Mouse (Mus musculus): ENCODE data around the gene 4931406C07Rik.

The 4931406C07Rik gene

DNA sequence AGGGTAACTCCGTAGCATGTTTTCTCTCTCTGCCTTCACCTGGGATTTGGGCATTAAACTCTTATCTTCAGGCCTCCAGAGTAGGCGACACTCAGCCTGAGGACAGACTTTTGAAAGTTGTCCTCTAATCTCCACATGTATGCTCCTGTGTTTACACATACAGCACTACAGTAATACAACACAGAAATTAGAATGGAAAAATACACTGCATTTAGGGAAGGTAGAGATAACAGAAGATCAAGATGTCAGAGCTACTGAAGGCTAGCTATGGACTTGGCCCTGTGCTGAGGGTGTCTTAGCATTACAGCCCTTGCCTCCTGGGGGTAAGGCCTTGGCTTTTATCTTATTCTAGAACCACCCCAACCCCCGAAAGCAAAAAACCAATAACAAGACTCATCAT, 17.8 kb downstream of the 4931406C07Rik start:
- no peak for DNase-seq (ENCODE audit: low spot score in 2 of 2)

DNA sequence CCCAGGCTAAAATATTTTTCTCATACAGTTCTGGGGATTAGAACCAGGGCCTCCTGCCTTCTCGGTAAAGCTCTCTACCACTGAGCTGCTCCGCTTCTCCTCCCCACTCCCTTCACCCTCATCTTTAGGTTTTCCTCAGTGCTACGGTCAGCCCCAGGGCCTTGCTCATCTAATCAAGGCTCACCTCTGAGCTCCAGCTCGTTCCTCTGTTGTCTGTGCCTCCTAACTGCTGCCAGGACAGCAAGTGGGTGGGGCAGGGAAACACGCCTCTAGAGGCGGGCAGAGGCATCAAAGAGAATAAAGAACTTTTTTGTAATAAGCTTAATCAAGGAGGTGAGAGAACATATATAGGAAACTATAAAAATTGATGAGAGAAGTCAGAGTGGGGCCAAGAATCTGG, 18.4 kb downstream of the 4931406C07Rik start:
- DNase-seq (ENCODE audit: low spot score in 2 of 2), result no peak

DNA sequence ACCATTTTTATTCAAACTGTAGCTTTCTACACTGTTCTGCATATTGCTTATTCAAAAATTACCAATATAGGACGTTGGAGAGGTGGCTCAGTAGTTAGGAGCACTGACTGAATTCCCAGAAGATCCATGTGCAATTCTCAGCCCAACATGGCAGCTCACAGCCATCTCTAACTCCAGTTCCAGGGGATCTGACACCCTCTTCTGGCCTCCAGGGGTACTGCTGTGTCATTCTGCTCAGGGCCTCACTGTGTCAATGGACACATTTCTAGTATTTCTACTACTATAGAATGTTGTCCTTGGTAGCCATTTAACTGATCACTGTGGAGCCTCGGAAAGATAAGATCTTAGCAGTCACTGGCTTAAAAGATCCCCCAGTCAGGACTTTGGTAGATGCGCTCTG, 20.8 kb downstream of the 4931406C07Rik start:
- no peak for DNase-seq (ENCODE audit: low spot score in 2 of 2)

DNA sequence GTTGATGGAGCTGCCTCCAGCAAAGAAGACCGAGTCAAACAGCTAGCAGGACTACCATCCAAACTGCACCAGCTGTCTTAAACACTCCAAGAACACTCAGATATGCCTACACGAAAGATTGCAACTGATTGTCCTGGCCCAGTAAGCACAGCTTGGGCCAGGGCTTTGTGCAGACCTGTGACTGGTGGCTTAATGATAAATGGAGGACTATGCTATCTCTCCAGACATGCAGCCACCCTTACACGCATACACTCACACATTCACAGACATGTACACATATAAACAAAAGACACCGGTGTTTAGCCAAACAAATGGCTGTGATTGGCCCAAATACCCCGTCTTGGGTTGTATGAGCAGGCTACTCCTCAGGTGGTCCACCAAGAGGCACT, 25.8 kb downstream of the 4931406C07Rik start:
- DNase-seq (ENCODE audit: low spot score in 2 of 2), result no peak

DNA sequence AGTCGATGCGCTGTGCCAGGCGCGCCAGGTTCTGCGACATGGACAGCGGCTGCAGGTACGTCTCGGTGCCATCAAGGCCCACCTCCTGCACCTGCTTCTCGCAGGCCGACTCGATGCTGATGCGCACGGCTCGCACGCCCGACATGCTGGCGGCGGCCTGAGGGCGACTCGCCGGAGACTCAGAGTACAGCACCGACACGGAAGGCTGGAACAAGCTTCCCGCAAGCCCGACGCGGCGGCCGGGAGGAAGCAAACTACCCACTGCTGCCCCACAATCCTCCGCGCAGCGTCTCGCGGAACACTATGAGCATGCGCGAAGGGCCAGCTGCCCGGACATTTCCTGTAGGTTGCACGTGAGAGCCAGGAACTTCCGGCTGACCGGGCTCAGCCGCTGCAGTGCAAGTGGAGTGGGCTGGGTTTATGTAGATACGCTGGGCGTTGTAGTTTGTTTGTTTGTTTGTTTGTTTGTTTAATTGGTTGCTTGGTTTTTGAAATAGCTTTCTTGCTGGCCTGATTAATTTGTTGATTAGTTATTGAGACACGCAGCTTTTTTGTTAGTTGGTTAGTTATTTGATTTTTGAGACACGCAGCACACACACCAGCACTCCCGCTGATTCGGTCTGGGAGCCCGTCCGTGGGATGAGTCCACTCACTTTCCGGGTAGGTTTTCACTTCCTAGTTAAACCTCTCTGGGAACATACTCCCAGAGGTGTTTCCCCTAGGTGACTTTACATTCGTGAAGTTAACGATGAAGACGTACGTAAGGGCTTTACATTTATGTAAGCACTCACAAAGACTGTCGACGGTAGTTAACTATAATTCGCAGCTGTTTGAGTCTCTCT, 26.4 kb downstream of the 4931406C07Rik start, which contains the start of gene Med17:
Med17 (minus strand) TSS at position 283 of the 842 bp plus-strand sequence.
- DNase-seq (ENCODE audit: low spot score in 2 of 2), result peak; percentile 82 to 91

DNA sequence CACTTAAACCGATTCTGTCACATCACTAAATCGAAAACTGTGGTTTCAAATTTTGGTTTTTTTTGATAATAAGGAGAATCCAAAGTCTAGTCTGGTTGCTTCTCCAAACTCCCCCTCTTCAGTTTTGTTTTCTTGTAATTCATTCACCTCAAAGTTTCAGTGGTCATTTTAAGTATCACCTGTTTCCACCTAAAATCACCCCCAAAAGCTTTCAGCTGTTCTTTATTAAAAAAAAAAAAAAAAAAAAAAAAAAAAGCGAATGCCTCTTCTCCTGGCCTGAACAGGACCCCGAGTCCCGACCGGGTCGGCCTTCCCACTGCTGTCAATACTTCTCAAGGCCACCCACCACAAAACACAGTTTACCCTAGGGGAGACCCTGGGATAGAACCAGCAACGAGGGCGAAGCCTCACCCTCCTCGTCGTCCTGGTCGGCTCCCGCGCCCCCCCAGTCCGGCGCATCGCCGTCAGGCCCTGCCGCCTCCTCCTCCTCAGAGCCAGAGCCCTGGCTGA, 27.1 kb downstream of the 4931406C07Rik start:
- DNase-seq (ENCODE audit: low spot score in 2 of 2), result no peak

DNA sequence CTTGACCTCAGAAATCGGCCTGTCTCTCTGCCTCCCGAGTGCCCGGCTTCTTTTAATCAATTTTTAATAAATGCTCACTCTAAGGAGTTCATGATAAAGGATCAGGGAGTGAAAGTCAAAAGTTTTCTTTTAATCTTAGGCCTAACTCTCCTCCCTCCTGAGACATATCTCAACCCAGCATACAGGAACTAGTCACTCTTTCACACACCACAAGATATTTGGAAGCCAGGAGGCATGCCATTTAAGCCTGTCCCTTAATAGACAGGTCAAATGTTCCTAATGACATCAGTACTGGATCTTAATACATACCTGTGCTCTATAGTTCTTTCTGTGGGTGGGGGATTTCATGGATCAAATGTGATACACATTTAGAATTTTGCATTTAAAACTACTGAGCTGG, 27.9 kb downstream of the 4931406C07Rik start:
- no peak for DNase-seq (ENCODE audit: low spot score in 2 of 2)

DNA sequence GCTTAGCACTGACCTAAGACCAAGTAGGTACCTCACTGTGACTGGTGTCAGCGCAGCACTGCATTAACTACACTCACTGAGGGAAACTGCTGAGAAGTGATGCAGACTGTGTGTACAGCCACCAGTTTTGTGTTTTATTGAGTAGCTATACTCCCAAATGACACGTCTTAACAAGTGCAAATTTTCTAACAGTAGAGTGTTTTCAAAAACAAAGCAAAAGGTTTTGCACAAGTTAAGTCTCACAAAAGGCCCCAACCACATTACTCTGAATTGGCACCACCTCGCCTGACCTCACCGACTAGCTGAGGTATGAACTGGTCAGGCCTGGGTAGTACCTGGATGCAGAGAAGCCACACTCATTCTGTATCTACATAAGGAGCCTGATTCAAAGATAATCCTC, 29.4 kb downstream of the 4931406C07Rik start:
- DNase-seq (ENCODE audit: low spot score in 2 of 2), result no peak

DNA sequence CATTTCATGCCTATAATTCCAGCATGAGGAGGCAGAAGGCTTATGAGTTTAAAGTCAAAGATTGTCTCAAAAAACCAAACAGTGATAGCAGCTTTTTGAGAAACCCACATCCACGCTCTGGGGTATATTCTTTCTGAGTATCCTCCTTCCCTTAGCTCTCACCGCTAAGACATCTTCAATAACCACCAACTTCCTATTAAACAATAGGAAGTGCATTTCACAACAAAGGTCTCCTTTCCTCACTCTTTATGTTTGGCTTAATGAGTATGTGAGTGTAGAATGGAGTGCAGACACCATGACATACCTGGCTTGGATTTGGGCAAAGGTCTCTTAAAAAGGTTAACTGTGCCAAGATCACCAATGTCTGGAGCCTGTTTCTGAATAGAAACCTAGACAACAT, 32.3 kb downstream of the 4931406C07Rik start:
- DNase-seq (ENCODE audit: low spot score in 2 of 2), result no peak

DNA sequence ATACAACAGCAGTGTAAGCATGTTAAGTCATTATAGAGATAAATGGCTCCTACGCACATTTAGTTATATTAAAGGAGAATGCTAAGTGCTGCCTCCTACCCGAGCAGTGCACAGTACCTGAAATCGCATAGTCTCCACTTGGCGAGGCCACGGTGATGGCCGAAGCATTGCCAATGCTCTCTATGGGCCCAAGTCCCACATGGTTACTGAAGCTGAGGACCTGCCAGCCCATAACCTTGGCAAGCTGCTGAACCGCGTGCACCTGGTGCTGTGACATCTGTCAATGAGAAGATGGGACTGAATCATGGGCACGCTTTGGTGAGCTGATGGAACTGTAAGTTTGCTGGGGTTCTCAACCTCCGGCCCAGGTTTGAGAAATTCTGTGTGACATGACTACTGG, 42.8 kb downstream of the 4931406C07Rik start:
- no peak for DNase-seq (ENCODE audit: low spot score in 2 of 2)

DNA sequence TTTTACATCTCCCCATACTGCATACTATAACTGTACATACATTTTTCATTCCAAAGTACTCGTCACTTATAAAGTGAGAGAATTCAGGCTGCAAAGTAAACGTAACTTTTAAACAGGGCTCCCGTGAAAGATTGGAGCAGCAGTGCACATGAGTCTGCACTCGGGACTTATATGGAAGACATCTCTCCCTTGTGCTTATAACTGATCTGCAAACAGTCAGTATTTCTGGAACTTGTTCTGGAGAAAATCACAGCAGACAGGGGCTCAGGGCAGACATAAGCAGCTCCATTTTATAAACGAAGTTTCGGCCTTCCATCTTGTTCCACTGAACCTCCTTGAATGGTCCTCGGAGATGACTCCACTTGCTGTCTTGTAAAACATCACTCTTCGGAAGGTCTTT, 44.3 kb downstream of the 4931406C07Rik start:
- DNase-seq (ENCODE audit: low spot score in 2 of 2), result no peak

DNA sequence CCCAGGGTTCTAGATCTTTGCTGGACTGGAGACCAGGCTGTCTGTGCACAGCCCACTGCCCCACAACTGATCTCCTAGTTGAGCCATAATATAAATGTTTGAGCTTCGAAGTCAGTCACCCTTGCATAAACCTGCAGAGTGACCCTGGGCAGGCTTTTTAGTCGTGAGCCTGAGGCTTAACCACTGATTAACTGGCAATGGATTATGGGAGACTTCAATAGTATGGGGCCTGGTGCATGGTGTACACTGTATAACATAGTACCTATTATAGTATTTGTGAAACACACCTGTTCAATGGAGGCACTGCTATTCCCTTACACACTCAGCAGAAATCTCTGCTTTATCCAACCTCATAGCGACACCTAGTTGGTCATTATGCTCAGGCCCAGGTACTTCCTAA, 50.0 kb downstream of the 4931406C07Rik start:
- DNase-seq (ENCODE audit: low spot score in 2 of 2), result no peak

DNA sequence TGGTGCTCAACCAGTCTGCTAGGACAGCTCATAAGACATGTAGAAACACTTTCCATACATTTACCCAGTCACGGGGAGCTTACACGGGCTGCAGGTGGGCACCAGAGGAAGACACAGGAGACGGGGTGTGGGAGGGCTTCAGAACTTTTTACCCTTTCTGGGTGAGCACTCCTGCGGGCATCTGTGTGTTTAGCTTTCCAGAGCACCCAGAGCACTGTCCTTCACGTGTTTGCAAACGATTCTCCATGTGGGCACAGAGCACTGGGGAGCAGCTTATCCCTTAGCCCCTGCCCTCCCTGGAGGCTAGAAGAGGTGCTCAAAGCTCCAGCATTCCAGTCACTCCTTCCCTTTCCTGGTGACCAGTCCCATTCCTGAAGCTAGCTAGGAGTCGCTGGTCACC, 51.7 kb downstream of the 4931406C07Rik start:
- no peak for DNase-seq (ENCODE audit: low spot score in 2 of 2)

DNA sequence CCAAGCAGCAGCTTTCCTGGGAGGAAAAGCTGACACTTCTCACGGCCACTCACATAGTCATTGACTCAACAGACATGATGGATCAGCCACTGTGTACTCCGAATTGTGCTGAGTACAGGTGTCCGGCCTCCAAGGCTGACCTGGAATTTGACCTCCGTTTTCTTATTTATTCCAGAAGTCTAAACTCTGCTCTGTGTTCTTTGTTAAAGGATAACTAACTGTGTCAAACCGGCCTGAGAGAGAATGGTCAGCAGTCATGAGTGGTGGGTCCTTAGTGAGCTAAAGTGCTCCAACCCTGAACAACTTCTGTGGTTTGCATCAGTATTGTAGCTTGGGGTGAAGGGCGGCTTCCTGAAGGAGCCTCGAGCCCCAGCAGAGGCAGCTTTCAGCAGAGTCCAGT, 54.1 kb downstream of the 4931406C07Rik start:
- no peak for DNase-seq (ENCODE audit: low spot score in 2 of 2)

DNA sequence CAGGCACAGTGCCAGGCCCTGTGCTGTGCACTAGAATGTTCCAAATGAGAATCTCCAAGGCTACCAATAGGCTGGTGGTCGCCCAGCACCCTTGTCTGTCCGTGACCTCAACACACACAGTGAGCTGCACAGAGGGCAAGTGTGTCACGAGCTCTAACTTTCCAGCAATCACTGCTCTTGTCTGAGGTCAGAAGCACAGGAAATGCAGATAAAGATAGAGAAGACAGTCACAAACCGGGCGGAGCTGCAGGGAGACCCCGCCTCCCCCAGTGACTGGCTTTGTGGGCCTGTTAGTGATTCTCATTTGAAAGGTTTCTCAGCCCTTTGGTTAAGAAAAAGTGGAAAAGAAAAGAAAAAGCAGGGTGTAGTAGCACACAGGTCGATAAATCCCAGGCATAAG, 55.9 kb downstream of the 4931406C07Rik start:
- no peak for DNase-seq (ENCODE audit: low spot score in 2 of 2)

DNA sequence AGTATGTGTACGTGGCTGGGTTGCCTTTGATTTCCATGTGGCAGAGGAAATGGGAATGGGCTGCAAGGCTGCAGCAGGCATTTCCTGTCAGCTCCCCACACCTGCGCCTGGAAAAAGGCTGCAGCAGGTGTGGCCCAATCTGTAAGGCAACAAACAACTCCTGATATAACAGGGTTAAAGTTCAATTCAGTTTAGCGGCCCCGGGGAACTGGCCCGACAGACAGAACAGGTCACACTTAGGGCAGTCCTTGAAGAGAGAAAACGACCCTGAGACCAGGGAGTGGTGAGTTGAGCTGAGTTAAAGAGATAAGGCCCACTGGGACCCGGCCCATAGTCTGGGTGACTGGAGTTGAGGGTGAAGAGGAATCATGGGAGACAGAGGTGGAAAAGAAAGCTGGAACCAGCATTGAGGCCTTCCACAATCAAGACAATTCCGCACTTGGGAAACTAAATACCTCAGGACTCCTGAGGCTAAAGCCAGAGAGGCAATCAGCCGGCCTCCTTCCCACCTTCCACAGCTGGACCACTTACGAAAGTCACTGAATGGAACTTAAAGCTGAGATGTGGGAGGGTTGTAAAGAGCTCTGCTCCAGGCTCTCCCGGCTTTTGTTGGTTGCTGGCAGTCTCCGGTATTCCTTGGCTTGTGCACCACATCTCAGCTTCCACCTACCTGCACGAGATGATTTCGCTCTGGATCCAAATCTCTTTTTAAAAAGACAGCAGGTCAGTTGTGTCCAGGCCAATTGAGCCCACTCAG, 60.8 kb downstream of the 4931406C07Rik start:
- DNase-seq (ENCODE audit: low spot score in 2 of 2), result no peak

DNA sequence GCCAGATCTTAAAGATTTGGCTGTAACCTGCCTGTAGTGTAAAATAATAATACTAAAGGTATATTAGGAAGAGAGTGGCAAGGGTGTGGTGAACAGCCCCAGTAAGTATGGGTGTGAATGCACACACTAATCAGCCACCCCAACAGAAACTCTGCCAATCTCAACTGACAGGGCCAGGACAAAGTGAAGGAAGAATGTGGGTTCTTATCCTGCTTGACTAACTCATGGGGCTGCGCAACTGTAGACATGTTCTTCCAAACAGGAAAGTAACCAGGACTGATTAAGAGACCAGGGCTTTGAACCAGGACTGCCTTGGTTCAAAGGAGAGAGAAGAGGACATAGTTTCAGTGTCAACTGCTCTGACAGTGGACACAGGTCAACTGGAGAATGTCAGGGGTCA, 64.1 kb downstream of the 4931406C07Rik start:
- DNase-seq (ENCODE audit: low spot score in 2 of 2), result no peak

DNA sequence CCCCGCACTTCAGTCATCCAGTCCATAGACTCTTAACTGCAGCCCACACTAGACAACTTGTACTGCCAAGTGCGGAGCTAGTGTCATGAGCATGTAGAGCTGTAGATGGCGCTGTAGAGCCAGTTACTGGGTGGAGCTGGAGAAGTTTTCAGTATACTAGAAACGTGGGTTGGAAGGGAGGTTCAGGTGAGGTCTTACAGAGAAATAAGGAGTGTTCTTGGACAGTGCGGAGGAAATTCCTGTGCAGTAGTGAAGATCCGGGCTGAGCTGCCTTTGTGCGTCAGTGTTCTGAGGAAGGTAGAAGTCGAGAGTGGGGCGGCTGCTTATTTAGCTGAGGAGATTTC, 64.7 kb downstream of the 4931406C07Rik start:
- peak in 1 of 2 experiments; percentile 34 for DNase-seq (ENCODE audit: low spot score in 2 of 2)

DNA sequence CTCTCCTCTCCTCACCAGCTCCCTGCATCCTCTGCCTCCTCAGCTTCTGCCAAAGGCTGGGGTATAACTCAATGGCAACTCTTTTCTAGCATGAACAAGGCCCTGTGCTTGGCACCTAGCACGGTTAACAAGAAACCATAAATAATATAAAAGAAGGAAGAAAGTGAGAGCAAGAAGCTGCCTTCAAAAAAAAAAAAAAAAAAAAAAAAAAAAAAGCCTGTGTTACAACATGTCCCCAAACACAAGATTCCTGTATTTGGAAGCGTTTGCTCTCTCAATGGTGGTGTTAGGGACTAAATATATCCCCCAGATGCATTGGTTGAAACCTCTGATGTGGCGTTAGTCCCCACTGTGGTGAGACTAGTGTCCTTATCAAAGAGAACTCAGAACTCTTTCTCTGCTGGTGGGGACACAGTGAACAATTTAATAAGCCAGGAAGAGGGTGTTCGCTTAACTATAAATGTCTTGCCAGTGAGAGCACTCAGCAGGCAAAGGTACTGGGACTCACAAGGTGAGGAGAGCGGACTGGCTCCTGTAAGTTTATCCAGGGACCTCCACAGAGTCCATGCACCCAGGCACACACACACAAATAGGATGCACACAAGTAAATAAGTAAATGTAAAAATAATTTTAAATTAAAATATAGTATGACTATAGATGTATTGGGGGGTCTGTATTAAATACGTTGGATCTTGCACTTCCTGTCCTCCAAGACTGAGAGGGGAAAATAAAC, 65.2 kb downstream of the 4931406C07Rik start:
- DNase-seq (ENCODE audit: low spot score in 2 of 2), result no peak

DNA sequence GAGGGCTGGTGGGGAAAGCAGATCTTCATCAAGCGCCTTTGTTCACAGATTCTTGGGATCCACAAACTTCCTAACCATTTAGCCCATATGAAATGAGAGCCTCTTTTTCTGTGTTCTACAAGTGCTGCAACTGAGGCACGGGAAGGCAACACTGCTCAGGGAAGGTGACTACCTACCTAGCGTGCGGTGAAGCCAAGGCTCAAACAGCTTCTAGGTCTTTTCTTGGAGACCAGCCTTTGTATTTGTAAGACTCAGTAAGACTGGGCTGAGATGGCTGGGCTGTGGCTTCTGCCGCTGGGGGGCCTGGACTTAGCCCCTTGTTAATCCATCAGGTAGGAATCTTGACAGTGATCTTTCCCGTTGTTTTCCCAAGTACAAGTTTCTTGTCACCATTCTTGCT, 66.2 kb downstream of the 4931406C07Rik start:
- no peak for DNase-seq (ENCODE audit: low spot score in 2 of 2)

DNA sequence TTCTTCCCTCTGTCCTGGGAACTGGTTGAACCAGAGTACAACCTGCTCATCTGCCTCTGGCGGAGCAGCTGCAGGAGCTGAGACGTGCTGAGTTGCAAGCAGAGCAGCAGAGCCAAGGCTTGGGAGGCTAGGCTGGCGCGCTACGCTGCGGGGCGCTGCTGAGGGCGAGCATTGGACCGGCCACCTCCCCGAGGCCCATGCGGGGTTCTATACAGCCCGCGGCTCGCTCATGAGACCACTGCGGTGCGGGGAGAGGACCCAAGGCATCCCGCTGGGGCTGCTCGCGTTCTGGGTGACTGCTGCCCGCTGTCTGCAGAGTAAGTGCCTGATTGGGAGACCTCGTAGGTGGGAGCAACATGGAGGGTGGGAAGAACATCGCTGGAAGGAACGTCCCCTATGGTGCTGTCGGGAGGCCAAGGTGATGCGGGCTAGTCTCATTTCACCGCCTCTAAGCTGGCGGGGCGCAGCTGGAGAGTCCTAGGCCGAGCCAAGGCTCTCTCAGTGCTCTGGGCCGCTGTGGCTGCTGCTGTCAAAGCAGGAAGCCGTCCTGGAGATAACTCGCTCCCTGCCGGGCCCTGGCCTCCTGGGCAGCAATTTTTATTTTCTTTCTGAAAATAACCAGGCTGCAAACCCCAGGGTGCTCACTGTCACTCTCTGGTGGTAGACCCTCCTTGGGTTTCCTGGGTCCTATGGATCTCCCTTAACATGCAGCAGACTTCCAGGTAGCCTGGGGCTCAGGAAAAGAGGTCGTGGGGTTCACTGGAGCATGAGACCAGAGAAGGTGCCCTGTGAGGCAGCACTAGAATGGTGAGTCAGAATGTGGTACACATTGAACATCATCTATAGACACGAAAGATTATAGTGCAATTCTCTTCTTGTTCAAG, 67.0 kb downstream of the 4931406C07Rik start, which contains the start of gene Vstm5:
Vstm5 (plus strand) TSS at position 4 of the 884 bp plus-strand sequence.
- DNase-seq (ENCODE audit: low spot score in 2 of 2), result no peak
